Mouse (Mus musculus): ENCODE measurements around the gene Camta2. TPM values are rescaled to one million over a fixed set of nuclear protein-coding genes. Genes with fewer than 3 reads are reported as not detected.
A peak's percentile ranks its signal among the peaks of the same experiment; 100 is the strongest.

The Camta2 gene
- polyA plus RNA-seq, 2 experiments = 2.1 to 2.7 TPM

- DNase-seq (ENCODE audit: low read depth in 3 of 3, low spot score in 3 of 3) = no peak
- H3K27me3 ChIP-seq (ENCODE audit: control insufficient read depth, insufficient read depth, low read length) = peaks cover 4% of the 10 kb centered on the region
- peaks cover 0 to 4% of the 10 kb centered on the region in 2 experiments; a peak in 1 of 4 replicates for H3K4me1 ChIP-seq (replicated peaks; ENCODE audit: control insufficient read depth in 2 of 2, insufficient read depth in 2 of 2, low read length in 1 of 2)
- H3K4me2 ChIP-seq (ENCODE audit: low read depth) = peak overlapping the region; percentile 89
- WGBS (ENCODE audit: insufficient replicate concordance) = 70% methylated on average over 6 of the region's 6 CpGs
- no peak for TF ChIP-seq CTCF (IDR thresholded peaks at IDR 0.05; ENCODE audit: low read depth)
- TF ChIP-seq EP300 (IDR thresholded peaks at IDR 0.05; ENCODE audit: low read depth) = no peak
- H3K4me3 ChIP-seq (ENCODE audit: insufficient read depth in 1 of 2, low read depth in 2 of 2, low read length in 2 of 2) = no peak overlapping the region
- H3K9ac ChIP-seq (replicated peaks) = no peak overlapping the region
- no peaks in the 10 kb centered on the region for H3K9me3 ChIP-seq (ENCODE audit: control insufficient read depth, low read length)
- no peak for ATAC-seq (ENCODE audit: insufficient read depth)
- H3K36me3 ChIP-seq (replicated peaks; ENCODE audit: control insufficient read depth, insufficient read depth, low read depth) = no peaks in the 10 kb centered on the region
- H3K27ac ChIP-seq = no peak overlapping the region
Observed at GRCm38 (mm10) chr11:70701984-70702733, 14.3 kb upstream of the Camta2 start.

- Histone ChIP-seq H3K9me3 (ENCODE audit: control insufficient read depth, low read length) (no peaks in the 10 kb centered on the region), H3K4me1 (replicated peaks; ENCODE audit: control insufficient read depth in 2 of 2, insufficient read depth in 2 of 2, low read length in 1 of 2) (peaks cover 0 to 4% of the 10 kb centered on the region in 2 experiments; a peak in 1 of 4 replicates), H3K4me2 (ENCODE audit: low read depth) (peak overlapping the region; percentile 89), H3K4me3 (ENCODE audit: insufficient read depth in 1 of 2, low read depth in 2 of 2, low read length in 2 of 2) (peak overlapping the region; percentile 56 to 77), H3K36me3 (replicated peaks; ENCODE audit: control insufficient read depth, insufficient read depth, low read depth) (no peaks in the 10 kb centered on the region), H3K27me3 (ENCODE audit: control insufficient read depth, insufficient read depth, low read length) (peaks cover 4% of the 10 kb centered on the region), H3K9ac (replicated peaks) (peak overlapping the region; percentile 66), H3K27ac (no peak overlapping the region)
- no peak for TF ChIP-seq CTCF (IDR thresholded peaks at IDR 0.05; ENCODE audit: low read depth)
- no peak for TF ChIP-seq EP300 (IDR thresholded peaks at IDR 0.05; ENCODE audit: low read depth)
- no peak for ATAC-seq (ENCODE audit: insufficient read depth)
- WGBS (ENCODE audit: insufficient replicate concordance) = 20% methylated on average over 10 of the region's 10 CpGs
- no peak for DNase-seq (ENCODE audit: low read depth in 3 of 3, low spot score in 3 of 3)
Observed at GRCm38 (mm10) chr11:70701221-70701955, 13.5 kb upstream of the Camta2 start.

- no peaks in the 10 kb centered on the region for H3K9me3 ChIP-seq (ENCODE audit: control insufficient read depth, low read length)
- DNase-seq (ENCODE audit: low read depth in 3 of 3, low spot score in 3 of 3) (no peak), ATAC-seq (ENCODE audit: insufficient read depth) (peak; percentile 16)
- H3K27ac ChIP-seq = no peak overlapping the region
- H3K4me2 ChIP-seq (ENCODE audit: low read depth) = peak overlapping the region; percentile 89
- TF ChIP-seq CTCF (IDR thresholded peaks at IDR 0.05; ENCODE audit: low read depth) (no peak), EP300 (IDR thresholded peaks at IDR 0.05; ENCODE audit: low read depth) (no peak)
- H3K4me1 ChIP-seq (replicated peaks; ENCODE audit: control insufficient read depth in 2 of 2, insufficient read depth in 2 of 2, low read length in 1 of 2) = peaks cover 0 to 4% of the 10 kb centered on the region in 2 experiments; a peak in 1 of 4 replicates
- WGBS (ENCODE audit: insufficient replicate concordance) = under 1% methylated on average over 33 of the region's 34 CpGs
- H3K27me3 ChIP-seq (ENCODE audit: control insufficient read depth, insufficient read depth, low read length) = peaks cover 4% of the 10 kb centered on the region
- no peaks in the 10 kb centered on the region for H3K36me3 ChIP-seq (replicated peaks; ENCODE audit: control insufficient read depth, insufficient read depth, low read depth)
- H3K9ac ChIP-seq (replicated peaks) = peak overlapping the region; percentile 66
- peak overlapping the region; percentile 56 to 77 for H3K4me3 ChIP-seq (ENCODE audit: insufficient read depth in 1 of 2, low read depth in 2 of 2, low read length in 2 of 2)
Observed at GRCm38 (mm10) chr11:70700613-70701012, 12.7 kb upstream of the Camta2 start.

- H3K36me3 ChIP-seq (replicated peaks; ENCODE audit: control insufficient read depth, insufficient read depth, low read depth) = no peaks in the 10 kb centered on the region
- H3K27ac ChIP-seq = no peak within 1 kb of the TSS
- H3K4me1 ChIP-seq (replicated peaks; ENCODE audit: control insufficient read depth in 2 of 2, insufficient read depth in 2 of 2, low read length in 1 of 2) = peaks cover 0 to 4% of the 10 kb centered on the region in 2 experiments; a peak in 1 of 4 replicates
- peaks cover 4% of the 10 kb centered on the region for H3K27me3 ChIP-seq (ENCODE audit: control insufficient read depth, insufficient read depth, low read length)
- ATAC-seq (ENCODE audit: insufficient read depth) (peak; percentile 98), DNase-seq (ENCODE audit: low read depth in 3 of 3, low spot score in 3 of 3) (peak; percentile 73 to 79 (median 78))
- peak within 1 kb of the TSS; percentile 77 to 89 for H3K4me3 ChIP-seq (ENCODE audit: insufficient read depth in 1 of 2, low read depth in 2 of 2, low read length in 2 of 2)
- TF ChIP-seq EP300 (IDR thresholded peaks at IDR 0.05; ENCODE audit: low read depth) (no peak), CTCF (IDR thresholded peaks at IDR 0.05; ENCODE audit: low read depth) (no peak)
- peak within 1 kb of the TSS; percentile 66 for H3K9ac ChIP-seq (replicated peaks)
- WGBS (ENCODE audit: insufficient replicate concordance) = 1% methylated on average over 68 of the region's 69 CpGs
- peak within 1 kb of the TSS; percentile 89 for H3K4me2 ChIP-seq (ENCODE audit: low read depth)
- H3K9me3 ChIP-seq (ENCODE audit: control insufficient read depth, low read length) = no peaks in the 10 kb centered on the region
Observed at GRCm38 (mm10) chr11:70699722-70700556, 12.0 kb upstream of the Camta2 start, which contains the start of the genes Inca1 and Kif1c. Inca1 (minus strand) TSS chr11:70700155. Kif1c (plus strand) TSS chr11:70700548.
